Mouse (Mus musculus) myocyte (in vitro differentiated cells): Measurements from ENCODE around the gene Hcn2.

Experiments used
- CEBPB ChIP-seq: IDR thresholded peaks from 2 replicates; pipeline ENCODE4 v1.6.1; 2011; ENCODE audit warnings: mild to moderate bottlenecking, moderate library complexity; ENCODE audit not compliant: poor library complexity, insufficient read depth, severe bottlenecking
- E2F4 ChIP-seq: IDR thresholded peaks from one replicate; pipeline ENCODE4 v1.6.1; 2011; ENCODE audit warnings: mild to moderate bottlenecking, control low read depth, moderate library complexity; ENCODE audit not compliant: insufficient read depth
- MAX ChIP-seq: IDR thresholded peaks from one replicate; pipeline ENCODE4 v1.6.1; 2011; ENCODE audit warnings: low read depth, mild to moderate bottlenecking, control low read depth
- MYOD1 ChIP-seq, 3 experiments: IDR thresholded peaks; one replicate each; pipeline ENCODE4 v1.6.1; 2011; ENCODE audit warnings: control low read depth in 2 of 3, low read depth in 2 of 3, mild to moderate bottlenecking in 2 of 3, moderate library complexity in 1 of 3; ENCODE audit not compliant: insufficient read length in 2 of 3, control insufficient read depth in 1 of 3
- MYOG ChIP-seq, 3 experiments: IDR thresholded peaks; one replicate each; pipeline ENCODE4 v1.6.1; 2011; ENCODE audit warnings: control low read depth in 2 of 3, low read depth in 2 of 3, mild to moderate bottlenecking in 2 of 3; ENCODE audit not compliant: insufficient read length in 2 of 3, control insufficient read depth in 1 of 3, insufficient read depth in 1 of 3
- POLR2A ChIP-seq: IDR thresholded peaks from one replicate; pipeline ENCODE4 v1.6.1; 2011; ENCODE audit warnings: low read depth, mild to moderate bottlenecking, control low read depth, moderate library complexity; ENCODE audit not compliant: insufficient read length
- POLR2AphosphoS2 ChIP-seq: IDR thresholded peaks from one replicate; pipeline ENCODE4 v1.6.1; 2011; ENCODE audit warnings: low read depth, control low read depth; ENCODE audit not compliant: insufficient read length
- REST ChIP-seq: IDR thresholded peaks from one replicate; pipeline ENCODE4 v1.6.1; 2011; ENCODE audit warnings: mild to moderate bottlenecking, control low read depth, moderate library complexity; ENCODE audit not compliant: insufficient read depth, insufficient read length
- SRF ChIP-seq: IDR thresholded peaks from one replicate; pipeline ENCODE4 v1.6.1; 2011; ENCODE audit warnings: low read depth; ENCODE audit not compliant: control insufficient read depth, insufficient read length
- TCF12 ChIP-seq: IDR thresholded peaks from one replicate; pipeline ENCODE4 v1.6.1; 2011; ENCODE audit warnings: mild to moderate bottlenecking, control low read depth; ENCODE audit not compliant: poor library complexity, insufficient read depth, severe bottlenecking
- TCF3 ChIP-seq: IDR thresholded peaks from one replicate; pipeline ENCODE4 v1.6.1; 2011; ENCODE audit warnings: low read depth, control low read depth; ENCODE audit not compliant: insufficient read length
- USF1 ChIP-seq: IDR thresholded peaks from one replicate; pipeline ENCODE4 v1.6.1; 2011; ENCODE audit warnings: low read depth, mild to moderate bottlenecking, control low read depth, moderate library complexity

DNA sequence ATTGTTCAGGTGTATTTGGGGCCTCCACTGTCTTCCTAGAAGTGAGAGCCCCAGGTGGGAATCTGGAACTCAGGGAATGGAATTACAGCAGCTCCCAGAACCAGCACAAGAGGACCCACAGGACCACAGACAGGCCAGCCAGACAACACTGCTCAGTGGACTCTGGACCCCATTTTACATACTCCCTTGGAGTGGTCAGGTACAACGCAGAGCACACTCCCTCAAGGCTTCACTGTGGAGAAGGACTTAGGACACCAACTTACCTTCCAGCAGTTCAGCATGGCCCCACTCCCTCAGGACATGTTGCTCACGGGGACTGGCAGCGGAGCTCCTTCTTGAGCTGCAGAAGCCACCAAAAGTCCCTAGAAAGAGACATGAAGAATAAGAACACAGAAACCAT is 29.0 kb downstream of the Hcn2 start:
- TF ChIP-seq POLR2A = no peak
- TF ChIP-seq CEBPB = no peak
- no peak for TF ChIP-seq MYOG (IDR thresholded peaks at IDR 0.05; ENCODE audit: control insufficient read depth in 1 of 3, insufficient read depth in 1 of 3, insufficient read length in 2 of 3, low read depth in 2 of 3)
- no peak for TF ChIP-seq USF1
- TF ChIP-seq E2F4 = no peak
- no peak for TF ChIP-seq POLR2AphosphoS2
- no peak for TF ChIP-seq MAX
- no peak for TF ChIP-seq REST
- no peak for TF ChIP-seq MYOD1 (IDR thresholded peaks at IDR 0.05; ENCODE audit: control insufficient read depth in 1 of 3, insufficient read length in 2 of 3, low read depth in 2 of 3)
- TF ChIP-seq TCF12 = no peak
- TF ChIP-seq SRF = no peak
- no peak for TF ChIP-seq TCF3
